Mouse (Mus musculus) thymus, postnatal 36 days (tissue): Measurements from ENCODE around the gene Nfkb2.

Experiments
- DNase-seq, 2 experiments: peaks; one replicate each; pipeline ENCODE4 v3.0.0; 2022; ENCODE audit warnings: mixed read lengths in 2 of 2

The Nfkb2 gene

DNA sequence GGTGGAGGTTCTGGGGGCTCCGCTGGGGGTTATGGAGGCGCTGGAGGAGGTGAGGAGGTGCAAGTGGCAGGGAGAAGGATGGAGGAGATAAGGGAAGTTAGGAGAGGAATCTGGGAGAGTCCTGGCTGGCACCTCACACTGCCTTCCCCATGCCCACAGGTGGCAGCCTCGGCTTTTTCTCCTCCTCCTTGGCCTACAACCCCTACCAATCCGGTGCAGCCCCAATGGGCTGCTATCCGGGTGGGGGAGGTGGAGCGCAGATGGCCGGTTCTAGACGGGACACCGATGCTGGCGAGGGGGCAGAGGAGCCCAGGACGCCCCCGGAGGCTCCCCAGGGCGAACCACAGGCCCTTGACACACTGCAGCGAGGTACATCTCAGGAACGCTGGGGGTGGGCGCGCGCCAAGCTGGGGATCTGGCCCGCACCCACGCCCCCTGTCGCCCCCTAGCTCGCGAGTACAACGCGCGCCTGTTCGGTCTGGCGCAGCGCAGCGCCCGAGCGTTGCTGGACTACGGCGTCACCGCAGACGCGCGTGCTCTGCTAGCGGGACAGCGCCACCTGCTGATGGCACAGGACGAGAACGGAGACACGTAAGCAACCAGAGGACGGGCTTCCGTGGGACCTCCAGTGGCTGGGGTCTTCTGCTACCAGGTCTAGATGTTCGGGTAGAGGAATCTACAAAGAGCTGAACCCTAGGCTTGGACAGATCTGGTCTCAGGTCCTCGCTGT lies 4.8 kb downstream of the Nfkb2 start:
- DNase-seq: peak; percentile 86 to 87

DNA sequence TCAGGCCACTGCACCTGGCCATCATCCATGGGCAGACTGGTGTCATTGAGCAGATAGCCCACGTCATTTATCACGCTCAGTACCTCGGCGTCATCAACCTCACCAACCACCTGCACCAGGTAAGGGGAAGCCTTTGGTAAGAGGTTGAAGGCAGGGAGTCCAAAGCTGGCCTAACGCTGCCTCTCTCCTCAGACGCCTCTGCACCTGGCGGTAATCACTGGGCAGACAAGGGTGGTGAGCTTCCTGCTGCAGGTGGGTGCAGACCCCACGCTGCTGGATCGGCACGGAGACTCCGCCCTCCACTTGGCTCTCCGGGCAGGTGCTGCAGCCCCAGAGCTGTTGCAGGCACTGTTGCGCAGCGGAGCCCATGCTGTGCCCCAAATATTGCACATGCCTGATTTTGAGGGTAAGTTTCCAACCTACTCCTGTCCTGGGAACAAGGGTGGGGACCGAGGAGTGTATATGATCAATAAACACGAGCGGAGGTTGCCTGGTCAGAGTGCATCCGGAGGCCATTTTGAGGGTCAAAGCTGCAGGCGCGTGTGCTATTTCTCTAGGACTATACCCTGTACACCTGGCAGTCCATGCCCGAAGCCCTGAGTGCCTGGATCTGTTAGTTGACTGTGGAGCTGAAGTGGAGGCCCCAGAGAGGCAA lies 5.7 kb downstream of the Nfkb2 start:
- peak in 1 of 2 experiments; percentile 3 for DNase-seq

DNA sequence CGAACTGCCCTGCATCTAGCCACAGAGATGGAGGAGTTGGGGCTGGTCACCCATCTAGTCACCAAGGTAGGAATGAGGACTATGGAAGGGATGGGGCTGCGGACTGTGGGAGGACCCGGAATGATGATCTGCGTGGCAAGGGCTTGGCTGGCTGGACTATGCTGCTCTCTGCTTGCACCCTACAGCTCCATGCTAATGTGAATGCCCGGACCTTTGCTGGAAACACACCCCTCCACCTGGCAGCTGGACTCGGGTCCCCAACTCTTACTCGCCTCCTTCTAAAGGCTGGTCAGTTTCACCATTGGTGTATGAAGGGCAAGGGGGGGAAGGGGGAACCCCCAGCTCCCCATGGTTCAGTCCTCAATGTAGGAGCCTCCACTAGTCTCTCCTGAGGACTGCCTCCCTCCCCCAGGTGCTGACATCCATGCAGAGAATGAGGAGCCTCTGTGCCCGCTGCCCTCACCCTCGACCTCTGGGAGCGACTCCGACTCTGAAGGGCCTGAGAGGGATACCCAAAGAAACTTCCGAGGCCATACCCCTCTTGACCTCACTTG lies 6.3 kb downstream of the Nfkb2 start:
- DNase-seq: peak in 1 of 2 experiments; percentile 1

DNA sequence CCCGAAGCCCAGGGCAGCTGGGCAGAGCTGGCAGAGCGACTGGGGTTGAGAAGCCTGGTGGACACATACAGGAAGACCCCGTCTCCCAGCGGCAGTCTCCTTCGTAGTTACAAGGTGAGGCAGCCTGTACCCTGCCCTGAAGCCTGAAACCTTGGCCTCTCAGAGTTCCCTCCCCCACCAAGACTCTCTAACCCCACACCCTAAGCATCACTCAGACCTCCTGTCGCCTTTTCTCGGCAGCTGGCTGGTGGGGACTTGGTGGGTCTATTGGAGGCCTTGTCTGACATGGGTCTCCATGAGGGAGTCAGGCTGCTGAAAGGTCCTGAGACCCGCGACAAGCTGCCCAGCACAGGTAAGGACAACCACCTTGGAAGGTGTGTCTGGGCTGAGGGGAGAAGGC lies 7.2 kb downstream of the Nfkb2 start:
- peak in 1 of 2 experiments; percentile 0 for DNase-seq

DNA sequence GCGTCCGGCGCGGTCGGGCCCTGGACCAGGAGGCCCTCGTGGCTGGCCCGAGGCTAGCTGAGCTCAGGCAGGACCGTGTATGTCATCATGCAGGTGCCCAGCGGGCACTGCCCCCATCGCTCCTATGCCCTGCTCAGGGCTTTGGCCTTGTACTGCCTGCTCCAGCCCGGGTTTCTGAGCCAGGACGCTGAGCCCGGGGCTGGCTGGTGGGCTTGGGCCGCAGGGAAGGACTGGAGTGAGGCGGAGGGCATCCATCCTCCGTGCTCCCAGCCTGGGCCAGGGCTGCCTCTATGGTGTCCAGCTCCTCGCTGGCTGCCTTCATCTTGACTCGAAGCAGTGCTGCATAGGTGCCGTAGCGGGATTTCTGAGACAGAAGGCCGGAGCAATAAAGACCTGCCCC lies 8.4 kb downstream of the Nfkb2 start:
- no peak for DNase-seq

DNA sequence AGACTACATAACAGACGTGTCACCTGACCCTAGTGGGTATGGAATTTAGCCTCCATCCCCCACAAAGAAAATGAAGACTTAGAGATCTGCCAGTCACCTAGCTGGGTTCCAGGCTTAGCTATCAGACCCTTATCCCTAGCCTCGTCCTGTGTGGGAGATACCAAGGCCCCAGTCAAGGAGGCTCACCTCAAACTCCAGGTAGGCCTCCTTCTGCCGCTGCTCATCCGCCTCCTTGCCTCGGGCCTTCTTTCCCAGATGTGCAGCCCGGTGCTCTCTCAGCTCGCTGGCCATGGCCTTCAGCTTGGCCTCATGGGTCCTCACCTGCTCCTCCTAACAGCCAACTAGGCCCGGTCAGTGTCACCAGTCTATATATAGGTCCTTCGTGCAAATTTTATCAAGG lies 9.0 kb downstream of the Nfkb2 start:
- no peak for DNase-seq

DNA sequence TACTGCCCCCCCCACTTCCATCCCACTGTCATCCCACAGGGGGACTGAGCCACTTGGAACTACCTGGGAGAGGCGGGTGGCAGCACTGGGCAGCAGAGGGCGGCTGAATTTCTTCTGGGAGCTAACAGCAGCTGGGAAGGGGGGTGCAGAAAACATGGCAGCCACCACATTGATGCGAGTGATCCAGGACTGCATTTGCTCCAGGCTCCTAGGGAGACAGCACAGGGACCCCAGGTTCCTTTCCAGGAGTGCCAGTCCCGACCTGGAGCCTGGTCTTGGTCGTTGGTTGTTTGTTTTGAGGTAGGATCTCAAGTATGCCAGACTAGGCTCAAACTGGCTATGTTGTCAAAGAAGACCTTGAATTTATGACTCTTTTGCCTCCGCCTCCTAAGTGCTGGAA lies 9.5 kb downstream of the Nfkb2 start:
- peak in 1 of 2 experiments; percentile 1 for DNase-seq

DNA sequence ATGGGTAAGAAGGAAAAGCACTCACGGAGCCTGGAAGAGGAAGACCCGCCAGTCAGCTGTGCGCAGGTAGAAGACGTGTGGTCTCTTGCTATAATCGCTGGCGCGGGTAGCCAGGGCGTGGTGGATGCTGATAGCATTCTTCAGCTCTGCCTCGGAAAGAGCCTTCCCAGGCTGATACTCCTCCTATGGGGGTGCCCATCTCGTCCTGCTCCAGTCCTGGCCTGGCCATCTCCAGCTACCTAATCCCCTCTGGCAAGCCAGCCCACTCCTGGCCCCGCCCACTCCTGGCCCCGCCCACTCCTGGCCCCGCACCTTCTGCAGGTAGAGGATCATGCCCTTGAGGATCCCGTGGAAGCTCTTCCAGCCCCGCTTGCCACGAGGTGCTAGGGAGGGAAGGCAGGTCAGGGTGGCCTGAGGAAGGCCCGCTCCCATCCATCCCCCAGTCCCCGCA lies 10.1 kb downstream of the Nfkb2 start:
- peak in 1 of 2 experiments; percentile 12 for DNase-seq

DNA sequence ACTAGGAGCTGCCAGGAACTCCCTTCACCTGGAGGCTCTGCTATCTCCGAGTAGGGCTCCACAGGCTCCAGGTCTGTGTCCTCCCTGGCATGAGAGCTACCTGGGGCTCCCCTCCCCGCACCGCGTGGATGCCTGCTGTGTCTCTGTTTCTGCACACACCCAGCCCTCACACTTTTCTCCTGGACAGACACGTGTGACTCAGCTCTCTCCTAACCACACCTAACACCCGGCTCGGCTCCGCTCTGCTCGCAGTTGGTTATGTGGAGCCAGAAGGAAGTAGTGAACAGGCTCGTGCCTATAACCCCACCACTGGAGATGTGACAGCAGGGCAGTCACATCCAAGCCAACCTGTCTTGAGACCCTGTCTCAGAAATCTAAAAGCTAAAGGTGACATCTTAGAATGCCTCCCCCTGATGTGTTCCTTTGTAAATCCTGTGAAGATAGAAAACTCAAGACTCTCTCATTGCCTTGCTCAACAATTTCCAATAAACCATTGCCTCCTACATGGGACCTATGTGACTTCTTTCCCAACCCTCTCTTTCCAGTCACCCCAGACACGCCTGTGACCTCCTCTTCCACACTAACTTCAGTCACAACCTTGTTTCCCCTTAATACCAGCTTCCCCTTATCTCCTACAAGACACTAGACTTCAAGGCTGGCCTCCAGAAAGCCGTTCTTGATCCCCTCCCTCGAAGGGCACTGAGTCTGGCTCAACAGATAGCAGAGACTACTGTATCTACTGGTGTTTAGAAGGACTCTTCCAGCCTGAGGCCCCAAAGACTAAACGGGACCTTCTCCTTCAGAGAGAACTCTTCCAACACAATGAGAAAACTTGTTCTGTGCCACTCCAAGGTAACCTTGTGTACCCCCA lies 11.0 kb downstream of the Nfkb2 start:
- DNase-seq: peak in 1 of 2 experiments; percentile 1

DNA sequence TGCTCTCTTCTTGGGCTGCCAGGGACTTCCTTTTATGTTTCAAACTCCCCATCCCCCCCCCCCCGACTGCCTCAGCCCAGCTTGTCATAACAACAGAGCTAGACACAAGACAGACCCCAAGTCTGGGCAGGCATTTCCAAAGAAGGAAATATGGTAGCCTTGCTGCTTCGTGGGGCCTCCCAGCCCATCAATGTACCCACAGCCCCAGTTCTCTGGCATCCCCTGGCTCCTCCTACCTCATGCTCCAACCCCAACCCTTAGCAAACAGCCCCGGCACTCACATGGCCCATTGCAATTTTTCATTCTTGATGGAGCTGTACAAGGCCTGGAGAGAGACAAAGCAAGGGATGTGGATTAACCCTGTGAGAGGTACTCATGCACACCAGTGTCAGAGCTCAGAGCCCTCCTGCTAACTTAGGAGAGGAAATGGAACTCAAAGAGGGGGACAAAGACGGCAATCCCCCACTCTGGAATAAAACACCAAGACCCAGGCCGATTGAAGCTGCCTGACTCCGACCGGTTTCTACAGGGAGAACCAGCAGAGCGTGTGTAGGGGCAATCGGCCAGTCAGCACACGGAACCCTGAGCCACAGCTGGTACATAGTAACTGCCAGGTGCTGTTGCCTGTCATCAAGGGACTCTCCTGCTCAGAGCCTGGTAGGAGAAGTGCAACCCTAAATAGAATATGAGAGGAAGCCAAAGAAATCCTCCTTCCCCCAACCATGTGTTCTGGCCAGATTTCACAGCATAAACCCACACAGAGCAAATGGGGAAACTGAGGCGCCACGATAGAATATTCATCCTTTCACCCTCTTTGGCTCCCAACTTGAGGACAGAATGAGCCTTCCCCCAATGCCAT lies 11.9 kb downstream of the Nfkb2 start:
- peak in 1 of 2 experiments; percentile 0 for DNase-seq

DNA sequence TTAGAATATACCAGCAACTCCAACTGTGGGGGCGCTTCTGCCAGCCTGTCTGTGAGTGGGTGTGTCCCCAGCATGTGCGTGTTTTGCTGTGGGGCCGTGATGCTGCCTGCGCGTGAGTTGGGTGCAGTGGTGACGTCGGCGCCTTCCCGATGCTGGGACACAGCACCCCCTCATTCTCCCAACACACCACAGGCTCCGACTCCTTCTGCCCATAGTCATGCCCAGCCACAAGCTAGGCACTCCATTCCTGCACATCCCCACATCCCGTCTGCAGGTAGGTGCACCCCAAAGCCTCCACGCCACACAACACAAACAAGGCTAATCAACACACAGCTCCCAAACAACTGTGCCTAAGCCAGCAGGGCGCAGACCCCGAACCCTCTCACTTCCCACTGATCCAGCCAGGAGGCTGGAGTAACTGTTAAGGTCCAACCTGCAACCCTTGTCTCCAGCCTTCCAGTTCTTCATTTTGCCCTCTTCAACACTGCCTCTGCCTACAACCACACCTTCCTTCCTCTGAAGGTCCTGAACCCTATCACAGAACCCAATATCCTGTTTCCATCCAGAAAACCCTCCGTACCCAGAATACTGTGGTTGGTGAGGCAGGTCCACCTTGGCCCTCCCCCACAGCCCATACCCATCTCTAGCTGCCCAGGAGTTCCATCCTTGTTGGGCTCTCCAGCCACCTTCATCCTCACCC lies 12.9 kb downstream of the Nfkb2 start:
- DNase-seq: peak in 1 of 2 experiments; percentile 1

DNA sequence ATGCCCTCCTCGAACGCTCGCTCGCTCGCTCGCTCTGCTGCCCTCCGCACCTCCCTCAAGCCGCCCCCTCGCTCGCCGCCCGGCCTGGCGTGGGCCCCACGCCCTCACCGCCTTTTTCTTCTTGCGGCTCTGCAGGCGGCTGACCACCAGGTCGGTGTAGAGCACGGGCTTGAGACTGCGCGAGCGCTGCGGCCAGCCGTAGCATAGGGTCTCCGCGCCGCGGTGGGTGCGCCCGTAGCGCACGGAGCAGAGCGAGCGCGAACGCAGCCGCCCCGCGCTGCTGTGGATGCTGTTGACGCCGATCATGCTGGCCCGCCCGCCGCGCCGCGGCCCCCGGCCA lies 13.4 kb downstream of the Nfkb2 start:
- peak in 1 of 2 experiments; percentile 1 for DNase-seq

DNA sequence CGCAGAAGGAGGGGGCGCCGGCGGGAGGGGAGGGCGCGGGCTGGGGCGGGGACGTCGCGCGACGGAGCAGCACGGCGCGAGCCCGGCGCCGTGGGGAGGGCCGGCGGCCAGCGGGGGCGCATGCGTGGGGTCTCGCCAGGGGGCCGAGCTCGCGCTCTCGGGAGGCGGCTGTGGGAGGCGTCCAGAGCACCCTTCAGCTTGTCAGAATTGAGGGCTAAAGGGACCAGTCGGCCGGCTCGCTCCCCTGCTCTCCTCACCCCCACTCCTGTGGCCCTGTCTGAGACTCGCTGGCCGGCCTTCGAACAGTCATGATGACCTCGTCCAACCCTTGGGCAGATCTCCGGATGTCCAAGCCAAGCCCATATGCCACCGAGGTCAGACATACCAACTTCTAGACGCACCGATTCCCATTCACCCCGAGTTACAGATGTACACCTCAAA lies 13.9 kb downstream of the Nfkb2 start:
- DNase-seq: peak in 1 of 2 experiments; percentile 2

DNA sequence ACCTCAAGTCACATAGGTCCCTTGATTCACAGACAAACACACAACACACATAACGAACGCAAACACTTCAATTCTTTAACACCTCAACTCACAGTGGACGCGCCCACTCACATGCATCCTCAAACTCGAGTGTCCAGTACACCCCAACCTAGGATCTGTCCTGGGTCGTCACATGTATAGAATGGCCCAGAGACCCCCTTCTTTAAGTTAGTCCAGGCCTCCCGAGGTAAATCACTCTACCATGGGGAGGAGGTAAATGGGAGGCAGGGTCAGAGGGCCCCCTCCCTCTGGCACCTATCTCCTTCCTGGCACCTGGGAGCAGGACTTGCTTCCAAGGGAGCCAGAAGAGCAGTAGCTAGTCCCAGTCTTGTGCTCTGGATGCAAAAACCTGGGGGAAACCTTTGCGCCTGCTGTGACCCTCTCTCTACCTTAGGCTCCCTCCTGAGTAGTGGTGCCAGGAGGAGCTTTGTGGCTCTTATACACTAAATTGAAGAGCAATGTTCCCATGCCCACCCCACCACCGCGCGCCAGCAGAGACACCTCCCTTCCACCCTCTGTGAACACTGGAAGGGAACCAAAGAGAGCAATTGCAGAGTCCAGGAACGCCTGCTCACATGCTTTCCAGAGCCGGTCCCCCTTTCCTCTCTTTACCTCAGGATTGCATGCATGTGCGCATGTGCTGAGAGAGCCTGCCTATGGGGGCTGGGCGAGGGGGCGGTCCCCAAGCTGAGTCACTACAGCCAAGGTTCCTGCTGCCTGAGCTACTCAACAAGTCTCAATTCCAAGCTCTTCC lies 14.7 kb downstream of the Nfkb2 start:
- DNase-seq: peak in 1 of 2 experiments; percentile 9

DNA sequence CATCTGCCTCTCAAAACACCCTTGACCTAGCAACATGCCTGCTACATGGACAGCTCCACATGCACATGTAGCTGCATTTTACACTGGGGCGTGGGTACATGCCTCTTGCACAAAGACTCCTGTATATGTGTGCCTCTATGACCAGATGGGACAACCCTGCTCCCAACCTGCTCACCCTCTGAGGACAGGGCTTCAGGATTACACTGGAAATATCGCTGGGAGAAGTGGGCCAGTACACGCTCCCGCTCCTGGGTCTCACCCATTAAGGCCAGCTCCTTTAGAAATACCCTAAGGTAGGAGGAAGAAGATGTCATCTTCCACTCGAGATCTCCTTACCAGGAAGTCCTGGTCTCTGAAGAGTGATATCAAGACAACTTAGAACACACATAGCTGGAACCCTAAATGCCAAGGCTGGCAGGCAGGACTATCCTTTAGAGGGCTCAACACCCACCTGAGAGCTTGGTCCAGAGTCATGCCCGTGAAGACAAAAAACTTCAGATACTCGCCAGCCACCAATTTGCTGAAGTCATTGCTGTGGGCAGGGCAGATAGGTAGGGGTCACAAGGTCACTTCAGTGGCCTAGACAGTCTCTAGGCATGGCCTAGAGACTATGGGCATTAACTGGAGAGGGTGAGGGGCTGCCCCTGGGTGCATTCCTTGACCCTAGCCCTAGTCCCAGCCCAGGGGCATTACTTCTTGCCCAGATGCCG lies 16.1 kb downstream of the Nfkb2 start:
- no peak for DNase-seq

DNA sequence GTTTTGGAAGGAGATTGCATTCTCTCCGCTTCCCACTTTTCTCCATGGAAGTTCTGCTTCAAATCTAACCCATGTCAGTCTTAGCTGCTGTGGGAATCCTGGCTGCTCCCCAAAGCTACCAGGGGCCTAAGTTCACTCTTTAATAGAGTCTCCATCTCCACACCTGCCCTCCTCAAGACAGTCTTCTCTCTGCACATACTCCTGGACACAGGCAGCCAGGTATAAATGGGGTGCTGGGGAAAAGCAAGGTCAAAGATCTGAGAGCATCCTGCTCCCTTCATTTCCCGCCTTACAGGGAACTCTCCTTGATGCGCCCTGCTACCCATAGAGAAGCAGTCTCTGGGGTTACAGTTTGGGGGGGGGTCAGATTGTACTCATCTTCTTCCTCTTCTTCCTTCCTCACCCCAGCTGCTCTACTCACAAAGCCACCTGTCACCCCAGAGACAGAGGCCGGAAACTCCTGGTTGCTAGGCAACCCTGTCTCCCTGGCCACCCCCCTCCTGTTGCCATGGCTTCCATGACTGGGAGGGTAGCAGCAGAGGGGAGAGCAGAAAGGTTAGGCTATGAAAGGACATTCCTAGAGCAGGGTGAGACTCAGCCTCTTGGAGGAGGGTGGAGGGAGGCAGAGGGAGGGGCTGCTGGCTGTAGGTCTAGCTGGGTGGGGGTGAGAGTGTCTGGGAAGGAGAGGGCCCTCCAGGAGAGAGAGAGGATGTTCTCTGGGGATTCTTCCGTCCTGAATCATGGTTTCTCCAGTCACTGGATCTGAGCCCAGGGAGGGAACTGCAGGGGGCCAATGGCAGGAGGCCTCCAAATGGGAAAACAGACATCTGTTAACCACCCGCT lies 17.2 kb downstream of the Nfkb2 start:
- DNase-seq: peak; percentile 47 to 77

DNA sequence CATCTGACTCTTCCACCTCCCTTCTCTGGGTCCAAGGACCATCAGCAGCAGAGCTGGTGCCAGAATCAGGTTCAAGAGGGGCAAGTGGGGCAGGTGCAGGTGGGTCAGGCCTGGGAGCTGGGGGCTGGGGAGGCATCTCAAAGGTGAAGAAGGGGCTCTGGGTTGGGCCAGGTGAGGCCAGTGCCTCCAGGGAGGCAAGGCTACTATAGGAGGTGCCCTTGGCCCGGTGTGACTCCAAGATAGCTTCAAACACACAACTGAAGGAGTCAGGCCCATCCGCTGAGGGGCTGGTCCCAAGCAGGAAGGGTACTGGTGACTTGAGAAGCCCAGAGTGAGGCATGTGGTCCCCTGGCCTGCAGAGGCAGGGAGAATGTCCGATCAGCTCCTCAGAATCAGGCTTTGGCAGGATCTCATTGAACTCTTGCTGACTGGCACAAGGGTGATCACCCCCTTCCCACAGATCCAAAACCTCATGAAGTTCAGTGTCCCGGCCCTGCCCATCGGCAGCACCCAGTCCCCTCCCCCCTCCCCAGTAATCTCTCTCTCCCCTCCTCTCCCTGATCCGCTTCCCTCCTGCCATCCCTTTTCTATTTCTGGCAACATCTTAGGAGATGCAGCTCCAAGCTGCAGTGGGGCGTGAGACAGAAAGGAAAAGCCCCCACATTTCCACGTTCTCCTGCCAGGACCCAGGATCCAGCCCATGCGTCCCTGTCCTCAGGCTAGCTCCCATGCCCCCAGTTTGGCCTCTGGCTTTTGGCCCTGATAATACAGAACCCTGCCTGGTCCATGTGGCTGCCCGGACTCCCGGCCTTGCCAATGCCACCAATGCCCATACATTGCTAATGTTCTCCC lies 18.2 kb downstream of the Nfkb2 start:
- DNase-seq: no peak
